Comparison of ENCODE assay signal across 22 mouse cellular contexts in the genomic region with DNA sequence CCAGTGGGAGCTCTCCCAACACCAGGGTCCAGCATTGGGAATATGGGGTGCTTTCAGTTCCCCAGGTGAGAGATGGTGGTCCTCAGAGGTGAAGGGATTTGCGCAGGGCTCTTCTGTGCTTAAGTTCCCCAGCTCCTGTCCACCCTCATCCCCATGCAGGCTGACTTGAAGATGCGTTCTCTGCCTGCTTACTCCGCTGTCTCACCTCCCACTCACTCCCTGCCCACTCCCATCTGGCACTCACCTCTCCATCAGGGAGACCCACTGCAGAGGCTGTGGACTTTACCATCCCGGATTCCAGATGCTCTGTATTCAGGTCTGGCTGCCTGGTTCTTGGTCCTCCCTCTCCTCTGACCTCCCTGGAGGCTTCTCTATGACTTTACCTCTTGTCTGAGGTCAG. TPM values are rescaled to one million over a fixed set of nuclear protein-coding genes. Genes with fewer than 3 reads are reported as not detected.
A peak's percentile ranks its signal among the peaks of the same experiment; 100 is the strongest.
DNase-seq lines count a peak whose midpoint lies in the region; ATAC-seq and TF ChIP-seq lines count a peak whose summit lies in the region.
"Had no signal": no experiment of that assay in that cellular context is flagged by ENCODE, and none has a peak within 500 bp of the region (broad histone marks: within the 10 kb centered on the region; RNA-seq: fewer than 3 reads in every experiment).

No protein-coding gene starts in this region.

- H3K27me3 ChIP-seq in cerebellum, adult 2 months (ENCODE audit: control insufficient read depth, insufficient read depth, low read length): no peaks in the 10 kb centered on the region
- H3K27me3 ChIP-seq in midbrain, embryonic 14.5 days (ENCODE audit: control insufficient read depth, insufficient read depth, low read length): peaks cover 18% of the 10 kb centered on the region
- peaks cover 10% of the 10 kb centered on the region; the same call in 1 of the 2 replicates for H3K27me3 ChIP-seq in midbrain, embryonic 15.5 days (replicated peaks)
- peaks cover 1% of the 10 kb centered on the region; the same call in 1 of the 2 replicates for H3K27me3 ChIP-seq in kidney, adult 2 months (replicated peaks; ENCODE audit: control insufficient read depth, insufficient read depth, low read length)

- DNase-seq in cerebellum, adult 2 months: no peak
- no peak for DNase-seq in cerebellum, adult 9-11 months
- DNase-seq in midbrain, embryonic 14.5 days: no peak
- DNase-seq in left cerebral cortex, postnatal 10 days (ENCODE audit: extremely low spot score in 1 of 2, low spot score in 2 of 2): peak; percentile 29 to 52
- DNase-seq in right cerebral cortex, postnatal 25 days: peak; percentile 76
- no peak for DNase-seq in kidney, adult 2 months
- DNase-seq: heart, postnatal 36 days; liver, postnatal 0 days; lung, postnatal 14 days; retina, postnatal 1 day; thymus, postnatal 25 days had no signal

- no peak for ATAC-seq in midbrain, embryonic 14.5 days (ENCODE audit: low FRiP score, low TSS enrichment)
- no peak for ATAC-seq in midbrain, embryonic 15.5 days (replicated peaks)
- no peak for ATAC-seq in inflammation-experienced regulatory T-cells, adult 6 months
- ATAC-seq: CD4-positive, CD25-positive, alpha-beta regulatory T cell, adult 4 months; forebrain, embryonic 14.5 days; liver, postnatal 0 days had no signal

- no peak overlapping the region for H3K4me3 ChIP-seq in cerebellum, adult 2 months (replicated peaks; ENCODE audit: insufficient read depth, low read depth, low read length)
- no peak overlapping the region for H3K4me3 ChIP-seq in midbrain, embryonic 14.5 days (replicated peaks; ENCODE audit: low read depth, low read length)
- no peak overlapping the region for H3K4me3 ChIP-seq in midbrain, embryonic 15.5 days
- no peak overlapping the region for H3K4me3 ChIP-seq in kidney, adult 2 months (ENCODE audit: insufficient read depth, low read depth, low read length)
- H3K4me3 ChIP-seq: heart, embryonic 12.5 days; kidney, embryonic 15.5 days; limb, embryonic 15.5 days; myocyte had no signal

- 66% methylated on average over 4 of the region's 4 CpGs for WGBS in cerebellum, adult 2 months
- 86% methylated on average over 4 of the region's 4 CpGs for WGBS in midbrain, embryonic 14.5 days
- WGBS in midbrain, embryonic 15.5 days: 79% methylated on average over 4 of the region's 4 CpGs
- 66% methylated on average over 4 of the region's 4 CpGs for WGBS in kidney, adult 2 months

- no peaks in the 10 kb centered on the region for H3K9me3 ChIP-seq in midbrain, embryonic 14.5 days (ENCODE audit: control insufficient read depth, low read length)
- H3K9me3 ChIP-seq in midbrain, embryonic 15.5 days: no peaks in the 10 kb centered on the region
- H3K9me3 ChIP-seq: G1E; heart, embryonic 12.5 days; kidney, embryonic 15.5 days; limb, embryonic 15.5 days had no signal

- H3K4me1 ChIP-seq in cerebellum, adult 2 months (ENCODE audit: control insufficient read depth, insufficient read depth, low read length): peaks cover 66% of the 10 kb centered on the region
- peaks cover 23% of the 10 kb centered on the region for H3K4me1 ChIP-seq in midbrain, embryonic 14.5 days (ENCODE audit: control insufficient read depth, insufficient read depth, low read length)
- H3K4me1 ChIP-seq in midbrain, embryonic 15.5 days: peaks cover 44% of the 10 kb centered on the region
- no peaks in the 10 kb centered on the region for H3K4me1 ChIP-seq in kidney, adult 2 months (ENCODE audit: control insufficient read depth, insufficient read depth, low read length)

- intact Hi-C loops in left cerebral cortex, postnatal 10 days (cut with DNase I): loop anchor here (2.0 to 5.0 kb wide), 2 partner anchors 56 to 73 kb away; no protein-coding TSS in a partner anchor

- H3K27ac ChIP-seq in cerebellum, adult 2 months (ENCODE audit: insufficient read depth, low read length): peak overlapping the region; percentile 95; the same call in 1 of the 2 replicates
- H3K27ac ChIP-seq in midbrain, embryonic 14.5 days (replicated peaks; ENCODE audit: low read depth, low read length): 0 out of 2 replicates have a peak overlapping the region, but pooled peaks have one; percentile 71
- H3K27ac ChIP-seq in midbrain, embryonic 15.5 days: no peak overlapping the region
- H3K27ac ChIP-seq in kidney, adult 2 months (ENCODE audit: insufficient read depth, low read depth, low read length): no peak overlapping the region
- H3K27ac ChIP-seq: kidney, embryonic 15.5 days; limb, embryonic 15.5 days; stomach, postnatal 0 days had no signal

- H3K36me3 ChIP-seq in midbrain, embryonic 14.5 days (ENCODE audit: control insufficient read depth, insufficient read depth, low read length): no peaks in the 10 kb centered on the region
- no peaks in the 10 kb centered on the region for H3K36me3 ChIP-seq in midbrain, embryonic 15.5 days (replicated peaks)
- H3K36me3 ChIP-seq in kidney, adult 2 months (ENCODE audit: control insufficient read depth, insufficient read depth, low read length): no peaks in the 10 kb centered on the region
- H3K36me3 ChIP-seq: G1E; heart, embryonic 12.5 days; kidney, embryonic 15.5 days; limb, embryonic 15.5 days had no signal

- TF ChIP-seq CTCF in cerebellum, adult 2 months (IDR thresholded peaks at IDR 0.05; ENCODE audit: borderline replicate concordance, insufficient read depth, low read depth, low read length): no peak
- no peak for TF ChIP-seq CTCF in kidney, adult 2 months (conservative IDR thresholded peaks at IDR 0.05; ENCODE audit: insufficient read depth, insufficient read length, low read depth, low read length)

- no peak for TF ChIP-seq POLR2A in cerebellum, adult 2 months (IDR thresholded peaks at IDR 0.05; ENCODE audit: borderline replicate concordance, insufficient read depth, low read length)
- no peak for TF ChIP-seq POLR2A in kidney, adult 2 months (IDR thresholded peaks at IDR 0.05; ENCODE audit: low read depth, low read length)

- no peak overlapping the region for H3K9ac ChIP-seq in midbrain, embryonic 14.5 days (replicated peaks; ENCODE audit: low read length)
- H3K9ac ChIP-seq in midbrain, embryonic 15.5 days: no peak overlapping the region
- H3K9ac ChIP-seq: heart, embryonic 12.5 days; kidney, embryonic 15.5 days; limb, embryonic 15.5 days; liver, postnatal 0 days had no signal

- no peak overlapping the region for H3K4me2 ChIP-seq in midbrain, embryonic 14.5 days (ENCODE audit: low read length)
- H3K4me2 ChIP-seq in midbrain, embryonic 15.5 days: no peak overlapping the region
- H3K4me2 ChIP-seq: heart, embryonic 12.5 days; kidney, embryonic 15.5 days; limb, embryonic 15.5 days had no signal

RNA-seq across cellular contexts. Expression of a gene that starts 3.6 kb away (rescaled TPM):
- polyA plus RNA-seq in cerebellum, adult 2 months (2012; rRNA removed): 59.8 and 66.0 TPM in 2 replicates
- 2.1 and 3.8 TPM in 2 replicates for polyA plus RNA-seq in midbrain, embryonic 14.5 days (2014; fragmentation: Nextera tagmentation; extraction: Ambion mirVana)
- polyA plus RNA-seq in midbrain, embryonic 15.5 days (2015; fragmentation: Nextera tagmentation; extraction: Ambion mirVana): 5.8 and 6.6 TPM in 2 replicates
- 10 to 100 TPM; 79.8 to 88.2 TPM for total RNA-seq in left cerebral cortex, postnatal 10 days (2021)
- 1 to 10 TPM; 4.0 to 4.8 (median 4.6) TPM for polyA plus RNA-seq in inflammation-experienced regulatory T-cells, adult 6 months (2017; shearing (Covaris generic))
- polyA plus RNA-seq in kidney, adult 2 months (2012; rRNA removed): 0.36 and 0.52 TPM in 2 replicates
- total RNA-seq: megakaryocyte-erythroid progenitor cell, adult 5-6 weeks had no signal
- polyA plus RNA-seq: G1E had no signal

Comparison
In these comparisons a context has a peak if more than half of its experiments do, and no peak if none do; other contexts are left out.
1. H3K27ac ChIP-seq: peak in cerebellum, adult 2 months (single experiment) and midbrain, embryonic 14.5 days (single experiment); none in midbrain, embryonic 15.5 days (single experiment) and kidney, adult 2 months (single experiment).
2. DNase-seq: peak in left cerebral cortex, postnatal 10 days (2 of 2) and right cerebral cortex, postnatal 25 days (single experiment); none in cerebellum, adult 2 months (0 of 2), cerebellum, adult 9-11 months (single experiment), midbrain, embryonic 14.5 days (single experiment) and kidney, adult 2 months (single experiment).